Mouse (Mus musculus) G1E (cell line): ENCODE measurements around the gene Gm45808. TPM values are rescaled to one million over a fixed set of nuclear protein-coding genes. Genes with fewer than 3 reads are reported as not detected.
"Not testable (repeated sequence)": the region's sequence is repeated elsewhere in the genome, so short reads cannot be mapped to it uniquely, and the experiment has no call there.

Experiments
- ATAC-seq: 2 replicates; pipeline ENCODE4 v1.8.0; 2016; ENCODE audit warnings: mild to moderate bottlenecking; ENCODE audit not compliant: insufficient number of reproducible peaks, poor library complexity, low FRiP score, severe bottlenecking; ENCODE audit errors: extremely low read depth
- DNase-seq: peaks from one replicate; pipeline ENCODE4 v3.0.0; 2012; ENCODE audit warnings: low spot score
- H3K27me3 ChIP-seq: 2 replicates; pipeline ENCODE4 v1.6.1; 2012; ENCODE audit warnings: mild to moderate bottlenecking, low read length, inconsistent platforms; ENCODE audit not compliant: insufficient read depth
- H3K36me3 ChIP-seq: replicated peaks from 2 replicates; pipeline ENCODE3; 2012; ENCODE audit warnings: mild to moderate bottlenecking, inconsistent platforms
- H3K4me1 ChIP-seq: 2 replicates; pipeline ENCODE4 v1.6.1; 2012; ENCODE audit warnings: low read depth, low read length, inconsistent platforms, mixed read lengths; ENCODE audit not compliant: insufficient read depth
- H3K4me3 ChIP-seq: 2 replicates; pipeline ENCODE4 v1.5.1; 2012; ENCODE audit warnings: low read depth, mild to moderate bottlenecking, inconsistent platforms, low read length, moderate library complexity, mixed read lengths
- H3K9me3 ChIP-seq: replicated peaks from 2 replicates; pipeline ENCODE4 v1.6.1; 2012; ENCODE audit warnings: inconsistent platforms
- CTCF ChIP-seq: IDR thresholded peaks from 2 replicates; pipeline ENCODE4 v1.5.1; 2012; ENCODE audit warnings: low read depth, low read length, inconsistent platforms, mixed read lengths
- GATA1 ChIP-seq: IDR thresholded peaks from 2 replicates; pipeline ENCODE4 v1.6.1; 2012; ENCODE audit warnings: borderline replicate concordance, low read length, inconsistent platforms, mixed read lengths
- GATA2 ChIP-seq: IDR thresholded peaks from 2 replicates; pipeline ENCODE4 v1.6.1; 2012; ENCODE audit warnings: low read depth, low read length, inconsistent platforms, borderline replicate concordance
- POLR2AphosphoS5 ChIP-seq: IDR thresholded peaks from 2 replicates; pipeline ENCODE4 v1.6.1; 2012; ENCODE audit warnings: low read depth, low read length, inconsistent platforms; ENCODE audit not compliant: insufficient replicate concordance
- TAL1 ChIP-seq: conservative IDR thresholded peaks from 2 replicates; pipeline ENCODE4 v1.6.1; 2012; ENCODE audit warnings: low read depth, low read length, inconsistent platforms, mixed read lengths
- polyA plus RNA-seq: library from polyadenylated mRNA; stranded (reverse); fragments of >175 nt; gene quantifications from 2 replicates; pipeline ENCODE4 v1.2.3, GENCODE M21; 2012
- total RNA-seq, 2 experiments: library from RNA; stranded (forward) in 1 of 2; stranded (reverse) in 1 of 2; fragments of 200-1000 nt in 1 of 2; fragments of >200 nt in 1 of 2; fragmentation: Nextera tagmentation in 1 of 2; gene quantifications; 2 replicates each; pipeline ENCODE4 v1.2.3; 2014 to 2017

Gene Gm45808
- total and polyA plus RNA-seq, 3 experiments = not detected

DNA sequence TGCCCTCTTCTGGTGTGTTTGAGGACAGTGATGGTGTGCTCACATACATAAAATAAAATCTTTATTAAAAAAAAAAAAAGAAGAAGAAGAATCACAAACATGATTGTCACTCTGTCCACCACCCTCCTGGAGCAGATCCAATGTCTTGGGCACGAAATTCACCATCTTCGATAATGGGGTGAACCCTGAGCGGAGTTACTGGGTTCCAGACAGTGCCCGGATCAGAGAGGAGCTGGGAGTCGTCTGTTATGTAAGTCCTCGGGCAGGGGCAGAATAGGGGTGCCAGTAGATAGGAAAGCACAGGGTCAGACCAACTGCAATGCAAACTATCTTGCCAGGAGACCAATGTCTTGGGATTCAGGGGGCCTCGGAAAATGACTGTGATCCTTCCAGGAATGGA is 34.0 kb upstream of the Gm45808 start:
- H3K4me3 ChIP-seq = no peak overlapping the region
- peaks cover 34% of the 10 kb centered on the region for H3K36me3 ChIP-seq
- H3K4me1 ChIP-seq = peaks cover 68% of the 10 kb centered on the region
- H3K9me3 ChIP-seq = no peaks in the 10 kb centered on the region
- no peak for ATAC-seq
- no peaks in the 10 kb centered on the region for H3K27me3 ChIP-seq
- TF ChIP-seq CTCF (no peak), TAL1 (no peak), POLR2AphosphoS5 (no peak), GATA1 (no peak), GATA2 (no peak)
- no peak for DNase-seq

DNA sequence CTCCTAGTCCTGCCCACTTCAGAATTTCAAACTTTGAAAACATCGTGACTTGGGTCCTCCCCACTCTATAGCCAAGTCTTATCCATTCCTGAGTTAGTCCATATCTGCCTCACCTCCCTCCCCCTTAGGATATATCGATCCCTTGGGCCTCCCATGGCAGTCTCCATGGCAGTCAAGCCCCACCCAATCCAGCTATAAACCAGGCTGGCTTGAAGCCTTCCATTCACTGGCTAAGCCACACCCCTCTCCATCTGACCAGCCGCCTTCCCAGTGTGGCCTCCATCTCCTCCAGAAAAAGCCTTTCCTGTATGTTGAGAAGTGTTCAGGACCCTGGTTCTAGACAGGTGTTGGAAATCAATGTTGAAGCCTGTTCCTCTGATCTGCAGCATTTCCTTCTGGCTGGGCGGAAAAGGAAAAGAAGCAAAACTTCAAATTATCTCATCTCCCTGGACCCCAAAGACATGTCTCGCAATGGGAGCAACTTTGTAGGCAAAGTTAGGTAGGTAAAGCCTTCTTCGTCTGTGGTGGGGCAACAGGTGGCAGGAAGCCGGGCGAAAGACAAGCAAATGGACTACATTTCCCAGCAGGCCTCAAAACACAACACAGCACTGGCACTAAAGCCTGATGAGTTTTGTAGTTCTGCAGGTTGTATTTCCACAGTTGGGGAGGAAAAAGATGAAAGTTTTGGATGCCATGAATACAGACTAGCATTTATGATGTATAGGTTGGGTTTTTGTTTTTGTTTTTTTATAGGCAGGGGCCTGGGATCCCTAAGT is 32.9 kb upstream of the Gm45808 start:
- TF ChIP-seq GATA2 = no peak
- no peak for TF ChIP-seq CTCF
- no peak for TF ChIP-seq POLR2AphosphoS5
- H3K4me3 ChIP-seq = no peak overlapping the region
- peaks cover 65% of the 10 kb centered on the region for H3K4me1 ChIP-seq
- H3K36me3 ChIP-seq = peaks cover 31% of the 10 kb centered on the region
- no peaks in the 10 kb centered on the region for H3K27me3 ChIP-seq
- no peak for DNase-seq
- ATAC-seq = no peak
- no peaks in the 10 kb centered on the region for H3K9me3 ChIP-seq

DNA sequence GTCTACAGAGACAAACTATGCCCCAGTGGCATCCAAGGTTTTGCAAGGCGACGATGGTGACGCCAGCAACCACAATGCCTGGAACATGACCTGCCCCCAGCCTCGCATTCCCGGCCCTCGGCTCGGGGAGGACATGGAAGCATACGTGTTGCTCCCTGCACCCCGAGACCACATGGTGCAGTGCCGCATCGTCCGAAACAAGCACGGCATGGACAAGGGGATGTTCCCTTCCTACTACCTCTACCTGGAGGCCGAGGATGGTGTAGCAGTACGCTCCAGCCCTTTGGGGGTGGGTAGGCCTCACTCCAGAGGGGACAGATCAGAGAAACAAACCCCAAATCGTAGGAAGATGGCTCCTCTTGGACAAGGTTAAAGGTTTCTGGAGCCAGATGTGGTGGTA is 32.0 kb upstream of the Gm45808 start:
- Histone ChIP-seq H3K27me3 (no peaks in the 10 kb centered on the region), H3K4me3 (no peak overlapping the region), H3K36me3 (peaks cover 24% of the 10 kb centered on the region), H3K9me3 (no peaks in the 10 kb centered on the region), H3K4me1 (peaks cover 60% of the 10 kb centered on the region)
- DNase-seq = no peak
- ATAC-seq = no peak
- TF ChIP-seq CTCF (no peak), GATA2 (no peak), TAL1 (no peak), GATA1 (no peak), POLR2AphosphoS5 (no peak)

DNA sequence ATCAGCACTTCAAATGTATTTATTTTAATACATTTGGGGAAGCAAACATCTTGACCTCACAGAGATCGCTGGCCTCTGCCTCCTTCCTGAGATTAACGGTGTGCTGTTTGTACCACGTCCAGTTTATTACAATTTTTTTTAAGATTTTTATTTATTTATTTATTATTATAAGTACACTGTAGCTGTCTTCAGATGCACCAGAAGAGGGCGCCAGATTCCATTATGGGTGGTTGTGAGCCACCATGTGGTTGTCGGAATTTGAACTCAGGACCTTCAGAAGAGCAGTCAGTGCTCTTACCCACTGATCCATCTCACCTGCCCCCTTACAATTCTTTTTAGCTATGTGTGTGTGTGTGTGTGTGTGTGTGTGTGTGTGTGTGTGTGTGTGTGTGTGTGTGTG is 30.2 kb upstream of the Gm45808 start:
- H3K36me3 ChIP-seq, ATAC-seq, H3K9me3 ChIP-seq, H3K4me3 ChIP-seq, H3K27me3 ChIP-seq, DNase-seq: not testable (repeated sequence)
- H3K4me1 ChIP-seq = peaks cover 44% of the 10 kb centered on the region

DNA sequence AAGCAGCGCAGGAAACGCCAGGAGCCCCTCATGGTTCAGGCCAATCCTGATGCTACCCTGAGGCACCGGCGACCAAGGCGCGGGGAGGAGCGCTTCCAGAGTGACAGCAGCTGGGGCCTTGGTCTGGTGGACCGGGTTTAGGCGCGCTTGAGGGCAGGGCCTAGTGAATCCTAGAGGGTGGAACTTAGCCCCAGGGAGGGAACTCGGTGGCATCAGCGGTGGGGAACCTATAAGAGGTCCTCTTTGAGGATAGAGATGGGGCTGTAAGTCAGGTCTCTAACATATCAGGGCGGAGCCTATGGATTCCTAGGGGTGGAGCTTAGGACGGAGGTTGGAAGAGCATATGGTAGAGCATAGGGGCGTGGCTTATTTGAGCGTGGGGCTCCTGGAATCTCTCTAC is 28.8 kb upstream of the Gm45808 start:
- no peak for TF ChIP-seq GATA1
- TF ChIP-seq GATA2 = no peak
- TF ChIP-seq CTCF = no peak
- no peak for TF ChIP-seq TAL1
- no peak for TF ChIP-seq POLR2AphosphoS5
- no peak for ATAC-seq

DNA sequence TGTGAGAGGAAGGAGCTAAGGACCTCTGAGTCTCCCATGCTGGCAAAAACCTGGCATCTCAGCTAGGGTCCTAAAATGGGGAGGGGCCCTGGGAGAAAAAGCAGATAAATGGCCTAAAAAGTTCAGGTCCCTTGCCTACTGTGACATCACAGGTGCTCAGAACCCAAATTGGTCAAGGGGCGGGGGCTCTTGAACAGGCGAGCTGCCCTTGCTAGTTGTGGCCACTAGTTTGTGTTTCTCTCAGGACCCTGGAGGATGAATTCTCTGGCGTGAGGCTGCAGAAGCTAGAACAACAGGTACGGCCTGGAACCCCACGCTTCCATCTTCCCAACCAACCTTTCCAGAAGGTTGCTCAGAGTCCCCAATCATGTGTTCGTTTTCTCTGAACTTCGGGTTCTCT is 27.8 kb upstream of the Gm45808 start:
- peaks cover 2% of the 10 kb centered on the region for H3K36me3 ChIP-seq
- peaks cover 35% of the 10 kb centered on the region for H3K4me1 ChIP-seq
- H3K9me3 ChIP-seq = no peaks in the 10 kb centered on the region
- no peak for DNase-seq
- no peak for ATAC-seq
- TF ChIP-seq GATA2 (no peak), CTCF (no peak), POLR2AphosphoS5 (no peak), TAL1 (no peak), GATA1 (no peak)
- no peak overlapping the region for H3K4me3 ChIP-seq
- no peaks in the 10 kb centered on the region for H3K27me3 ChIP-seq

More for the DNA sequence above, 28.8 kb upstream of the Gm45808 start:
- no peak overlapping the region for H3K4me3 ChIP-seq
- H3K36me3 ChIP-seq = peaks cover 2% of the 10 kb centered on the region
- no peak for DNase-seq
- H3K27me3 ChIP-seq = no peaks in the 10 kb centered on the region
- H3K4me1 ChIP-seq = peaks cover 35% of the 10 kb centered on the region
- H3K9me3 ChIP-seq = no peaks in the 10 kb centered on the region
